Mouse (Mus musculus) heart, embryonic 14.5 days (tissue): ENCODE data around the gene Cnn2. TPM values are rescaled to one million over a fixed set of nuclear protein-coding genes. Genes with fewer than 3 reads are reported as not detected.

Source experiments
- ATAC-seq: fragments of 200-750 bp; cut with Nextera tagmentation; 2 replicates; pipeline ENCODE4 v1.8.0; 2017; ENCODE audit warnings: low read depth, moderate TSS enrichment; ENCODE audit not compliant: insufficient number of reproducible peaks, insufficient read depth, low FRiP score
- H3K27ac ChIP-seq, 2 experiments: fragments of 200-500 bp in 1 of 2; fragments of 300-500 bp in 1 of 2; sonication (generic) in 1 of 2; replicated peaks in 1 of 2; 2 replicates each; pipeline ENCODE4 v1.5.1; 2012 to 2014; ENCODE audit warnings: low read depth in 2 of 2, low read length in 2 of 2, control low read depth in 1 of 2, mild to moderate bottlenecking in 1 of 2, mixed read lengths in 1 of 2; ENCODE audit not compliant: control insufficient read depth in 1 of 2, insufficient read depth in 1 of 2
- H3K27me3 ChIP-seq: fragments of 300-500 bp; sonication (generic); 2 replicates; pipeline ENCODE4 v1.6.1; 2014; ENCODE audit warnings: mild to moderate bottlenecking, low read length, control low read depth; ENCODE audit not compliant: control insufficient read depth, insufficient read depth
- H3K36me3 ChIP-seq: fragments of 300-500 bp; sonication (generic); 2 replicates; pipeline ENCODE4 v1.6.1; 2014; ENCODE audit warnings: mild to moderate bottlenecking, control low read depth, low read length, mixed read lengths; ENCODE audit not compliant: control insufficient read depth, insufficient read depth
- H3K4me1 ChIP-seq, 2 experiments: fragments of 200-500 bp in 1 of 2; fragments of 300-500 bp in 1 of 2; sonication (generic) in 1 of 2; 2 replicates each; pipeline ENCODE4 v1.6.1; 2012 to 2014; ENCODE audit warnings: low read length in 2 of 2, control low read depth in 1 of 2, mixed read lengths in 1 of 2; ENCODE audit not compliant: control insufficient read depth in 2 of 2, insufficient read depth in 2 of 2
- H3K4me2 ChIP-seq: fragments of 300-500 bp; sonication (generic); 2 replicates; pipeline ENCODE4 v1.6.1; 2014; ENCODE audit warnings: mild to moderate bottlenecking, low read length
- H3K4me3 ChIP-seq, 2 experiments: fragments of 200-500 bp in 1 of 2; fragments of 300-500 bp in 1 of 2; sonication (generic) in 1 of 2; 2 replicates each; pipeline ENCODE4 v1.5.1; 2012 to 2014; ENCODE audit warnings: low read length in 2 of 2, mild to moderate bottlenecking in 2 of 2, control low read depth in 1 of 2, low read depth in 1 of 2, moderate library complexity in 1 of 2; ENCODE audit not compliant: control insufficient read depth in 1 of 2, insufficient read depth in 1 of 2
- H3K9ac ChIP-seq: fragments of 300-500 bp; sonication (generic); 2 replicates; pipeline ENCODE4 v1.6.1; 2014; ENCODE audit warnings: mild to moderate bottlenecking, low read length
- H3K9me3 ChIP-seq: fragments of 300-500 bp; sonication (generic); 2 replicates; pipeline ENCODE4 v1.6.1; 2016; ENCODE audit warnings: low read length, control low read depth; ENCODE audit not compliant: control insufficient read depth
- WGBS: fragments of 180-500 bp; shearing (Covaris S2); extraction: QIAGEN DNeasy Blood & Tissue Kit; methylation state at CpG from one replicate; pipeline ENCODE4 v1.1.7; 2014; 5-methylcytosine and 5-hydroxymethylcytosine counted together
- polyA plus RNA-seq: library from polyadenylated mRNA; unstranded; fragments of >200 nt; fragmentation: Nextera tagmentation; extraction: Ambion mirVana; gene quantifications from 2 replicates; pipeline ENCODE4 v1.2.1, GENCODE M21; 2014

Gene Cnn2
- polyA plus RNA-seq, 1 experiment from 2014 or later, result 265 TPM

DNA sequence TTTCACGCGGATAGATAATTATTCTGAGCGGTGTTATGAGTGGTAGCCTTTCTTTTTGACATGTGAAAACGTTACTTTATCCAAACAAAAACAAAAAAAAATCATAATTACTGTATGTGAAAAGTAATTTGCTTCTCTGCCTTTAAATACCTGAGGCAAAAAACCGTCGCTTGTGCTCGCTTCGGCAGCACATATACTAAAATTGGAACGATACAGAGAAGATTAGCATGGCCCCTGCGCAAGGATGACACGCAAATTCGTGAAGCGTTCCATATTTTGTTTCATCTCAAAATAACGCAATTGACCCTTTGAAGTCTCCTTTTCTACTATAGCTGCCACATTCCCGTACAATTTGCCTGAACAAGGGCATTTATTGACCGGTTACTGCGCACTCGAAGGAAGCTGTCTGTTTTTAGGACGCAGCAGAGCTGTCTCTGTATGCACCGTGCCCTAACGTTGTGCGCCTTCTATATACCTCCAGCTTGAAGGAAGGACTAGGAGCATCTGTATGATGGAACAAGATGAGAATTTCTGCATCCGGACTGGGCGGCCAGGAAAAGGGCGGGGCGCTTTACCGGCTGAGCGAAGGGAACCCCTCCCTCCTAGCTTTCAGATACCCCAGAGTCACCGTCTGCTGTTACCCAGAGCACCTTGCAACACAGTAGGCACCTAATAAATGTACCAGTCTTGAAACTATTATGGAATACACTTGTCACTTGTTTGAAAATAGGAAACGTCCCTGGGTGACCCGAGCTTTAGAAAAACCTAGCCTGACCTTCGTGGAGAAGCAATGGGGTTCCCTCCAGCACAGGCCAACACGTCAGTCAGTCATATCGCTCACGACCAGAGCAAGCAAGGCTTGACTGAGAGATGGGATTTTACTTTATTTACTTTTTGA is 2.8 kb upstream of the Cnn2 start:
- Histone ChIP-seq H3K27me3 (no peaks in the 10 kb centered on the region), H3K4me3 (peak overlapping the region; percentile 60 to 80), H3K9me3 (no peaks in the 10 kb centered on the region), H3K36me3 (0 out of 2 replicates have a peak, but pooled peaks cover 5% of the 10 kb centered on the region), H3K27ac (peak overlapping the region; percentile 97), H3K9ac (peak overlapping the region; percentile 82), H3K4me1 (peaks cover 34 to 58% of the 10 kb centered on the region in 2 experiments), H3K4me2 (peak overlapping the region; percentile 95)
- no peak for ATAC-seq
- 3% methylated on average over 35 of the region's 35 CpGs for WGBS

- peak overlapping the region; percentile 95 for H3K4me2 ChIP-seq
- H3K9ac ChIP-seq, result peak overlapping the region; percentile 82
- peak overlapping the region; percentile 97 for H3K27ac ChIP-seq
- H3K9me3 ChIP-seq, result no peaks in the 10 kb centered on the region
- 15% methylated on average over 6 of the region's 6 CpGs for WGBS
- ATAC-seq, result no peak
- peak overlapping the region; percentile 60 to 80; a peak in 2 of 4 replicates for H3K4me3 ChIP-seq
- no peaks in the 10 kb centered on the region for H3K27me3 ChIP-seq
- H3K4me1 ChIP-seq, result peaks cover 36 to 58% of the 10 kb centered on the region in 2 experiments
- H3K36me3 ChIP-seq, result peaks cover 13% of the 10 kb centered on the region
These were observed 2.0 kb upstream of the Cnn2 start for GRCm38 (mm10) chr10:79986232-79986878.

DNA sequence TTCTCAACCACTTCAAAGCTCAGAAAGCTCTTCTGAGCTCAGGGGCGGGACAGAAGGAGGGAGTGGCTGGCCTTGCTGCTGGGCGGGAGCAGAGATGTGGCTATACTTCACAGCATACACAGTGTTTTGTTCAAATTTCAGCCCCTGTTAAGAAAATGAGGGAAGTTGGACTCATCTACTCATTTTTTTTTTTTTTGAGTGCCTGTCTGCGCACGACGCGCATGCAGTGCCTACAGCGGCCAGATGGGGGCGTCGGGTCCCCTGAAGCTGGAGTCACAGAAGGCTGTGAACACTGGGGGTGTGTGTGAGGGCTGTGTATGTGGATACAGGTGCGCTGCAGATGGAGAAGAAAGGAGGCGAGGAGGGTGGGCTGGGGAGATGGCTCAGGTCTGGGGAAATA is 1.4 kb upstream of the Cnn2 start:
- Histone ChIP-seq H3K4me1 (peaks cover 36 to 54% of the 10 kb centered on the region in 2 experiments), H3K4me3 (peak overlapping the region in 1 of 2 experiments; percentile 0; a peak in 1 of 4 replicates)
- WGBS, result 8% methylated on average over 11 of the region's 11 CpGs

DNA sequence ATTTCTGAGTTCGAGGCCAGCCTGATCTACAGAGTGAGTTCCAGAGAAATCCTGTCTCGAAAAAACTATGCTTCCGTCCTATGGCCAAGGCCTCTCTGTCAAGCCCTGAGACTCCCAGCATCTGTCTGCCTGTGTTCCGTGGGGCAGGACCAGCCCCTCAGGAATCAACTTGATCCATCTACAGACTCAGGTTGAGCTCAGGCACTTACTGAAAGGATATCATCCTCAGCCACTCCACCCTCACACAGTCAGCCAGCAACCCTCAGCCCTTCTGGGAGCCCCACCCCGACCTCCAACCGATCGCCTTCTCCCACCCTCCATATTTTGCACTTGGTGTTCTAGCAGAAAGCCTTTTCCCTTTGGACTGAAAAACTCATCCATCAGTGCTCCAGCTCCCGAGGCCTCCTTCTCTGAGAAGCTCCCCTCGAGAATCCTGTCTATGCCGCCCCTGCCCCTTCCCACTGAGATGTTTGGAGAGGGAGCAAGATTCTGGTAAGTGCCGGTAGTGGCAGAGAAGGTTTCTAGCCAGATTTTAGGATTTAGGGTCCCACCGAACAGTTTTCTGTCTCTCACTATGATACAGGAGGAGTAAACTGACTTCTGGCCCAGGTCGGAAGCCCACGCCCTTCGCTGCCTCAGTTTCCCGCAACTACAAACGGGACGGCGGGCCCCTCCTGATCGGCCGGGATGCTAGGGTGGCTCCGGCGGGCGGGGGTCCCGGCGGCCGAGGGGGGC is 446 bp upstream of the Cnn2 start:
- no peaks in the 10 kb centered on the region; the same call in 1 of the 2 replicates for H3K9me3 ChIP-seq
- WGBS, result 8% methylated on average over 27 of the region's 27 CpGs
- H3K4me2 ChIP-seq, result peak overlapping the region; percentile 95
- H3K27me3 ChIP-seq, result no peaks in the 10 kb centered on the region
- H3K4me3 ChIP-seq, result peak overlapping the region; percentile 72 to 80
- no peak for ATAC-seq
- H3K9ac ChIP-seq, result peak overlapping the region; percentile 90
- peaks cover 34 to 47% of the 10 kb centered on the region in 2 experiments for H3K4me1 ChIP-seq
- H3K36me3 ChIP-seq, result peaks cover 24% of the 10 kb centered on the region
- peak overlapping the region; percentile 83 to 97 for H3K27ac ChIP-seq

More for the DNA sequence above, 1.4 kb upstream of the Cnn2 start:
- no peak for ATAC-seq
- peaks cover 14% of the 10 kb centered on the region for H3K36me3 ChIP-seq
- no peaks in the 10 kb centered on the region for H3K27me3 ChIP-seq
- peak overlapping the region; percentile 90 for H3K9ac ChIP-seq
- peak overlapping the region; percentile 97 for H3K27ac ChIP-seq
- no peaks in the 10 kb centered on the region; the same call in 1 of the 2 replicates for H3K9me3 ChIP-seq
- H3K4me2 ChIP-seq, result peak overlapping the region; percentile 95

DNA sequence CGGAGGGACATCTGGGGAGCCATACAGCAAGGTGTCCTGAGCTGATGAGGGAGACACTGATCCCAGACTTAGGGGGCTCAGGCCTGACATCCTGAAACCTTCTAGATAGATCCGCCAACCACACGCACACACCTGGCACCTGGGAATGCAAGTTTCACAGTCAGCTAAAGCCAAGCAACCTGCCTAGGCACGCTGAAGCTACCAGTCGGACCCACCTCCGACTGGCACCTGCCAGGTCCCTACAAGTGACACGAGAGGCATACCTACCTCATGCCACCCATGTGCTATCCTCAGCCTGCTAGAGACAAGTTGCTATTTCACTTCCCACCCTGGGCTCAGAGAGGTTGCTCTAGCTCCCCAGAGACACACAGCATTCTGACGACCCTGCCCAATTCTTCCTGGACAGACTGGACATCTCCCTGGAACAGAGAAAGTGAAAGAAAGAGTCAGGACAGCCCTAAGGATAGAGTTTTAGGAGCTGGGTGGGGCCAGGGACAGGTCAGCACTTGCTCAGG is 945 bp downstream of the Cnn2 start:
- Histone ChIP-seq H3K4me1 (peaks cover 27 to 40% of the 10 kb centered on the region in 2 experiments), H3K4me2 (peak overlapping the region; percentile 95), H3K4me3 (peak overlapping the region; percentile 72 to 80), H3K27me3 (no peaks in the 10 kb centered on the region), H3K9ac (peak overlapping the region; percentile 90), H3K27ac (peak overlapping the region; percentile 2 to 97; a peak in 3 of 4 replicates), H3K9me3 (no peaks in the 10 kb centered on the region; the same call in 1 of the 2 replicates), H3K36me3 (peaks cover 37% of the 10 kb centered on the region)
- no peak for ATAC-seq
- 25% methylated on average over 8 of the region's 8 CpGs for WGBS

DNA sequence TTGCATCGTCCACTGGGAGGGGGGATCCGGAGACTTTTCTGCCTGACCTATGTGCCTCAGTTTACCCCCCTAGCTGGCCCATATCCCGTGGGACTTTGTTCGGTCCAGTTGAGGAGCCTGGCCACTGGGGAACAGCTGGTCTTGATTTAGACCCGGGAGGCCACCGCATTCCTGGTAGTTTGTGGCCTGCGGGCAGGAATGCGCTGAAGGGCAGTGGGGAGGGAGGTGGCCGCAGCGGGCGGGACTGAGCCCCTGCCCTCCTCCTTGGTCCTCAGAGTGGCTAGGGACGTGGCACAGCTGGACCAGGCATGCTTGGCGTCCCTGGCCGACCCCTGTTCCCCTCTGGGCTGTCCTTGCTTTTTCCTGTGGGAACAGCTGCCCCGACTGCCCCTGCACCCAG is 1.5 kb downstream of the Cnn2 start:
- Histone ChIP-seq H3K36me3 (peaks cover 43% of the 10 kb centered on the region), H3K9me3 (no peaks in the 10 kb centered on the region; the same call in 1 of the 2 replicates), H3K27ac (peak overlapping the region; percentile 14 to 63; a peak in 3 of 4 replicates), H3K4me1 (peaks cover 27 to 40% of the 10 kb centered on the region in 2 experiments), H3K4me3 (peak overlapping the region; percentile 72 to 80), H3K27me3 (no peaks in the 10 kb centered on the region), H3K9ac (peak overlapping the region; percentile 90), H3K4me2 (peak overlapping the region; percentile 95)
- 8% methylated on average over 15 of the region's 15 CpGs for WGBS
- ATAC-seq, result no peak

GRCm38 (mm10) chr10:79991099-79991498 is 2.7 kb downstream of the Cnn2 start:
- Histone ChIP-seq H3K9me3 (no peaks in the 10 kb centered on the region; the same call in 1 of the 2 replicates), H3K27me3 (no peaks in the 10 kb centered on the region), H3K36me3 (peaks cover 49% of the 10 kb centered on the region), H3K4me1 (peaks cover 24 to 35% of the 10 kb centered on the region in 2 experiments), H3K4me2 (peak overlapping the region; percentile 25; the same call in 1 of the 2 replicates), H3K4me3 (no peak overlapping the region), H3K27ac (no peak overlapping the region), H3K9ac (no peak overlapping the region)
- ATAC-seq, result no peak
- 71% methylated on average over 12 of the region's 12 CpGs for WGBS
